8 mouse cellular contexts compared by ENCODE assay signal in the genomic region with DNA sequence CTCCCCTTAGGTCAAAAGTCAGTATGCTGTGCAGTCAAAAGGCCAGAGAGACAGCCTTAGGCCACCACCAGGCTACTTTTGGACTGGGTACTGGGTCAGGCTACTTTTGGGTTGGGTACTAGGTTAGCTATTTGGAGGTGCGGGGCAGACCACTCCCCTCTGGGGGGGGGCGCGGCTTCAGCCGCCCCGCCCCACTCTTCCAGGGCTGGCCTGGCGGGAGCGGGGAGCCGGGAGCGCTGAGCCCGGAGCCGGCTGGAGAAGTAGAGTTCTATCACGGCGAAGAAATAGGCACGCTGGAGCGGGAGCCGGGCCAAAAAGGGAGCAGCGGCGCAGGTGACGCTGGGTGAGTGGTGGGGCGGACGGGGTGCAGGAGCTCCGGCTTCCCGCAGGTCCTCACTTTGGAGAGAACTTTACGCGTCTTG. TPM values are rescaled to one million over a fixed set of nuclear protein-coding genes. Genes with fewer than 3 reads are reported as not detected.
DNase-seq lines count a peak whose midpoint lies in the region; ATAC-seq and TF ChIP-seq lines count a peak whose summit lies in the region.

No protein-coding gene starts in this region.

- DNase-seq in left cerebral cortex, adult 2 months (ENCODE audit: extremely low spot score in 1 of 2, low spot score in 2 of 2), result no peak
- no peak for DNase-seq in left cerebral cortex, postnatal 14 days (ENCODE audit: low spot score in 2 of 2)
- DNase-seq in cerebellum, postnatal 36 days, result peak; percentile 65 to 66
- peak; percentile 75 to 83 for DNase-seq in lung, adult 18-20 months
- DNase-seq in frontal cortex, adult 2 months (ENCODE audit: extremely low spot score in 1 of 2, low spot score in 1 of 2), result no peak

- peaks cover 24% of the 10 kb centered on the region for H3K36me3 ChIP-seq in intestine, postnatal 0 days (ENCODE audit: control insufficient read depth, insufficient read depth)

- peaks cover 5% of the 10 kb centered on the region; the same call in 1 of the 2 replicates for H3K4me1 ChIP-seq in intestine, postnatal 0 days (replicated peaks; ENCODE audit: control insufficient read depth, insufficient read depth, low read length)
- peaks cover 25% of the 10 kb centered on the region for H3K4me1 ChIP-seq in olfactory bulb, adult 2 months (ENCODE audit: control insufficient read depth, insufficient read depth, low read length)

- no peaks in the 10 kb centered on the region for H3K27me3 ChIP-seq in intestine, postnatal 0 days (replicated peaks; ENCODE audit: control insufficient read depth, insufficient read depth, low read length)

- TF ChIP-seq POLR2A in olfactory bulb, adult 2 months (IDR thresholded peaks at IDR 0.05; ENCODE audit: insufficient read depth, low read depth, low read length), result peak; percentile 17; the same call in 1 of the 2 replicates

- intact Hi-C loops in left cerebral cortex, adult 2 months (cut with DNase I), result no loop called here
- intact Hi-C loops in left cerebral cortex, postnatal 14 days (cut with DNase I), result loop anchor here (5.0 kb wide), 1 partner anchor 203 kb away; no protein-coding TSS in a partner anchor

- peak; percentile 14 for ATAC-seq in granulocyte monocyte progenitor cell, adult 5-6 weeks (replicated peaks; ENCODE audit: poor library complexity, severe bottlenecking)
- peak; percentile 41 for ATAC-seq in intestine, postnatal 0 days

- H3K9ac ChIP-seq in intestine, postnatal 0 days (ENCODE audit: low read depth, low read length), result peak overlapping the region; percentile 48

- TF ChIP-seq CTCF in left cerebral cortex, adult 2 months (IDR thresholded peaks at IDR 0.05), result no peak
- no peak for TF ChIP-seq CTCF in intestine, postnatal 0 days (IDR thresholded peaks at IDR 0.05; ENCODE audit: low read depth)
- no peak for TF ChIP-seq CTCF in olfactory bulb, adult 2 months (IDR thresholded peaks at IDR 0.05; ENCODE audit: insufficient read depth, low read depth, low read length)

- H3K4me3 ChIP-seq in left cerebral cortex, adult 2 months, result peak overlapping the region; percentile 56
- H3K4me3 ChIP-seq in intestine, postnatal 0 days (ENCODE audit: low read depth, low read length), result peak overlapping the region; percentile 66
- peak overlapping the region; percentile 48 for H3K4me3 ChIP-seq in olfactory bulb, adult 2 months (ENCODE audit: insufficient read depth, low read depth, low read length)

- peak overlapping the region; percentile 89 for H3K4me2 ChIP-seq in intestine, postnatal 0 days (replicated peaks; ENCODE audit: low read depth)

- peak overlapping the region; percentile 80 for H3K27ac ChIP-seq in left cerebral cortex, adult 2 months
- H3K27ac ChIP-seq in intestine, postnatal 0 days (ENCODE audit: low read depth, low read length), result peak overlapping the region; percentile 92
- peak overlapping the region; percentile 90 for H3K27ac ChIP-seq in olfactory bulb, adult 2 months (ENCODE audit: insufficient read depth, low read depth, low read length)

- no peaks in the 10 kb centered on the region for H3K9me3 ChIP-seq in intestine, postnatal 0 days (ENCODE audit: control insufficient read depth)

- WGBS in intestine, postnatal 0 days, result under 1% methylated on average over 25 of the region's 25 CpGs
- 1% methylated on average over 25 of the region's 25 CpGs for WGBS in olfactory bulb, adult 2 months

RNA-seq across cellular contexts. Expression of gene Lzts2, which starts 0.8 kb away (rescaled TPM):
- total RNA-seq in left cerebral cortex, adult 2 months (2021), result 10 to 100 TPM; 36.5 to 39.1 TPM
- 10 to 100 TPM; 28.9 to 31.6 TPM for total RNA-seq in left cerebral cortex, postnatal 14 days (2021)
- 4.9 and 7.9 TPM in 2 replicates for total RNA-seq in granulocyte monocyte progenitor cell, adult 5-6 weeks (2014; fragmentation: Nextera tagmentation)
- 6.9 and 9.9 TPM in 2 replicates for total RNA-seq in granulocyte monocyte progenitor cell, adult 5-6 weeks (2017)
- 26.0 and 26.2 TPM in 2 replicates for polyA plus RNA-seq in intestine, postnatal 0 days (2015; fragmentation: Nextera tagmentation; extraction: Ambion mirVana)
- polyA plus RNA-seq in olfactory bulb, adult 2 months (2012; ENCODE audit: insufficient read depth, insufficient read length, low replicate concordance, missing spikeins), result not detected in 2 replicates
- polyA plus RNA-seq in frontal cortex, adult 2 months (2012; rRNA removed), result 34.7 and 37.1 TPM in 2 replicates

RNA-seq across cellular contexts. Expression of gene Mrpl43, which starts 8.8 kb away (rescaled TPM):
- 10 to 100 TPM; 40.9 to 41.8 TPM for total RNA-seq in left cerebral cortex, adult 2 months (2021)
- total RNA-seq in left cerebral cortex, postnatal 14 days (2021), result 10 to 100 TPM; 41.2 to 44.6 TPM
- 41.8 and 53.7 TPM in 2 replicates for total RNA-seq in granulocyte monocyte progenitor cell, adult 5-6 weeks (2014; fragmentation: Nextera tagmentation)
- total RNA-seq in granulocyte monocyte progenitor cell, adult 5-6 weeks (2017), result 35.5 and 37.9 TPM in 2 replicates
- polyA plus RNA-seq in intestine, postnatal 0 days (2015; fragmentation: Nextera tagmentation; extraction: Ambion mirVana), result 80.1 and 83.0 TPM in 2 replicates
- polyA plus RNA-seq in olfactory bulb, adult 2 months (2012; ENCODE audit: insufficient read depth, insufficient read length, low replicate concordance, missing spikeins), result not detected in 2 replicates
- polyA plus RNA-seq in frontal cortex, adult 2 months (2012; rRNA removed), result 73.3 and 80.2 TPM in 2 replicates

RNA-seq across cellular contexts. Expression of gene Twnk, which starts 9.5 kb away (rescaled TPM):
- 10 to 100 TPM; 12.9 to 14.8 TPM for total RNA-seq in left cerebral cortex, adult 2 months (2021)
- 10 to 100 TPM; 13.2 to 14.7 TPM for total RNA-seq in left cerebral cortex, postnatal 14 days (2021)
- 27.9 and 30.2 TPM in 2 replicates for total RNA-seq in granulocyte monocyte progenitor cell, adult 5-6 weeks (2014; fragmentation: Nextera tagmentation)
- total RNA-seq in granulocyte monocyte progenitor cell, adult 5-6 weeks (2017), result 20.1 and 23.0 TPM in 2 replicates
- polyA plus RNA-seq in intestine, postnatal 0 days (2015; fragmentation: Nextera tagmentation; extraction: Ambion mirVana), result 7.1 and 7.4 TPM in 2 replicates
- not detected in 2 replicates for polyA plus RNA-seq in olfactory bulb, adult 2 months (2012; ENCODE audit: insufficient read depth, insufficient read length, low replicate concordance, missing spikeins)
- 10.2 and 11.3 TPM in 2 replicates for polyA plus RNA-seq in frontal cortex, adult 2 months (2012; rRNA removed)

RNA-seq across cellular contexts. Expression of gene Sema4g, which starts 26.1 kb away (rescaled TPM):
- 10 to 100 TPM; 19.4 to 24.4 TPM for total RNA-seq in left cerebral cortex, adult 2 months (2021)
- 10 to 100 TPM; 36.2 to 37.5 TPM for total RNA-seq in left cerebral cortex, postnatal 14 days (2021)
- total RNA-seq in granulocyte monocyte progenitor cell, adult 5-6 weeks (2014; fragmentation: Nextera tagmentation), result 0.43 TPM in 1 of 2 replicates, not detected in the other
- total RNA-seq in granulocyte monocyte progenitor cell, adult 5-6 weeks (2017), result not detected in 2 replicates
- polyA plus RNA-seq in intestine, postnatal 0 days (2015; fragmentation: Nextera tagmentation; extraction: Ambion mirVana), result 7.8 and 10.0 TPM in 2 replicates
- 101 TPM in 1 of 2 replicates, not detected in the other for polyA plus RNA-seq in olfactory bulb, adult 2 months (2012; ENCODE audit: insufficient read depth, insufficient read length, low replicate concordance, missing spikeins)
- polyA plus RNA-seq in frontal cortex, adult 2 months (2012; rRNA removed), result 52.4 and 53.9 TPM in 2 replicates

RNA-seq across cellular contexts. Expression of gene Pdzd7, which starts 30.5 kb away (rescaled TPM):
- 1 to 10 TPM; 5.2 to 6.1 TPM for total RNA-seq in left cerebral cortex, adult 2 months (2021)
- 1 to 10 TPM; 3.3 to 3.4 TPM for total RNA-seq in left cerebral cortex, postnatal 14 days (2021)
- 0.24 TPM in 1 of 2 replicates, not detected in the other for total RNA-seq in granulocyte monocyte progenitor cell, adult 5-6 weeks (2014; fragmentation: Nextera tagmentation)
- total RNA-seq in granulocyte monocyte progenitor cell, adult 5-6 weeks (2017), result not detected in 2 replicates
- polyA plus RNA-seq in intestine, postnatal 0 days (2015; fragmentation: Nextera tagmentation; extraction: Ambion mirVana), result 0.22 and 0.37 TPM in 2 replicates
- polyA plus RNA-seq in olfactory bulb, adult 2 months (2012; ENCODE audit: insufficient read depth, insufficient read length, low replicate concordance, missing spikeins), result not detected in 2 replicates
- polyA plus RNA-seq in frontal cortex, adult 2 months (2012; rRNA removed), result 7.6 and 7.7 TPM in 2 replicates

Comparison
In these comparisons a context has a peak if more than half of its experiments do, and no peak if none do; other contexts are left out.
1. DNase-seq: peak in cerebellum, postnatal 36 days (2 of 2) and lung, adult 18-20 months (2 of 2); none in left cerebral cortex, adult 2 months (0 of 2), left cerebral cortex, postnatal 14 days (0 of 2) and frontal cortex, adult 2 months (0 of 2).
2. Peak in every context shown above with its lines, with median percentiles within 50 percentile points of each other: H3K27ac ChIP-seq and H3K4me3 ChIP-seq.